Mouse (Mus musculus) bone marrow, adult 2 months (tissue): ENCODE measurements around the gene Med13l. TPM values are rescaled to one million over a fixed set of nuclear protein-coding genes. Genes with fewer than 3 reads are reported as not detected.

Experiments used
- H3K27ac ChIP-seq: fragments of 200-500 bp; 2 replicates; pipeline ENCODE4 v1.5.1; 2012; ENCODE audit warnings: low read depth, mild to moderate bottlenecking, control low read depth, inconsistent platforms, low read length; ENCODE audit not compliant: control insufficient read depth, poor library complexity, insufficient read depth
- H3K4me1 ChIP-seq: fragments of 200-500 bp; 2 replicates; pipeline ENCODE4 v1.6.1; 2011; ENCODE audit warnings: low read length; ENCODE audit not compliant: control insufficient read depth, insufficient read depth
- H3K4me3 ChIP-seq: fragments of 200-500 bp; replicated peaks from 2 replicates; pipeline ENCODE3; 2011; ENCODE audit warnings: mild to moderate bottlenecking, low read depth, low read length, control low read depth; ENCODE audit not compliant: control insufficient read depth
- CTCF ChIP-seq: fragments of 200-500 bp; IDR thresholded peaks from 2 replicates; pipeline ENCODE4 v1.5.1; 2011; ENCODE audit warnings: low read length, control low read depth; ENCODE audit not compliant: control insufficient read depth, insufficient read depth
- POLR2A ChIP-seq: fragments of 200-500 bp; IDR thresholded peaks from 2 replicates; pipeline ENCODE4 v1.6.1; 2011; ENCODE audit warnings: low read depth, mild to moderate bottlenecking, control low read depth, low read length, borderline replicate concordance; ENCODE audit not compliant: control insufficient read depth
- WGBS: fragments of 180-500 bp; shearing (Covaris S2); methylation state at CpG from one replicate; pipeline ENCODE4 v1.1.7; 2018; 5-methylcytosine and 5-hydroxymethylcytosine counted together
- polyA plus RNA-seq: library from polyadenylated mRNA; stranded (reverse); fragments of >200 nt; gene quantifications from 2 replicates; pipeline ENCODE4 v1.2.4, GENCODE M21; 2011; ENCODE audit warnings: low replicate concordance; ENCODE audit not compliant: missing spikeins, insufficient read depth, insufficient read length

Gene Med13l
- polyA plus RNA-seq, 1 experiment: 32.9 TPM

DNA sequence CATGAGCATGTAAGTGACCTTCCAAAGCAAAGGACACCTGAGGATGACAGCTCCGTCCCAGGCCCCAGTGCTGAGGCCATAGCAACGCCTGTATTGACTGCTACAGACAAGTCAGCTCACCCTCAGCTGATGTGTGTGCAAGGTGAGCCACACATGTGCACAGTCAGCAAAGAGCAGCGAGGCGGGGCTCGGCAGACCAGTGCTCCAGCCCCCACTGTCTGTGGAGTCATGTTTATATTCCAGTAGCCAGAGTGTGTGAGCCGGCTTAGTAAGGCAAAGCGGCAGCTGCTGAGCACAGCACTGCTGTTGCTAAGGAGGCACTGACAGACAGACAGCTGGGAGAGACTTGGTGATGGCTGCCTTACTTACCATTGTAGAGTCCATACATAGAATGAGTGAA lies 59.3 kb downstream of the Med13l start:
- H3K4me3 ChIP-seq: no peak overlapping the region
- TF ChIP-seq CTCF: no peak
- TF ChIP-seq POLR2A: no peak
- WGBS: 94% methylated on average over 7 of the region's 7 CpGs
- peaks cover 9% of the 10 kb centered on the region for H3K4me1 ChIP-seq
- H3K27ac ChIP-seq: no peak overlapping the region

DNA sequence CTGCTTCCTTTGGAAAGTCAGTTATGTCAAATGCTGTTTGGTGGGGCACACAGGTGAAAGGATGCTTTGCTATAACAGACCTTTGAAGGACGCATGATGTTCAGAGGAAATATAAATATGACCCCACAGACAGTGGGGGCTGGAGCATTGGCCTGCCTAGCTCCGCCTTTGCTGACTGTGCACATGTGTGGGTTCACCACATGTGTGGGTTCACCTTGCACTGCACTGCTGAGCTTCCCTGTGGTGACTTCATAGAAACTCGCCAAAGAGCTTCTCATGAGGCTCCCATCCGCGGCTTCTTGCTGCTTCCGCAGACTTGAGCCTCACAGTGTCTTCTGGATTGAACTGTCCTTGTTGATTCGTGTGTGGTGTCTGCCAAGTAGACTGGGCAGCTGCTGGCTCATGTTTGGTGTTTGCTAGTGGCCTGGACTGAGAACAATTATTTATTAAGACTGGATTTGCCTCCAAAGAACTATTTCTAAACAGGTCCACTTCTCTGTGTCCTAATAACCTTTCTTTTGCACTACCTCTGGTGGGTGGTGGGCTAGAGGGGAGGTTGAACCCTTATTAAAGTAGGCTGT lies 59.9 kb downstream of the Med13l start:
- Histone ChIP-seq H3K4me3 (no peak overlapping the region), H3K4me1 (peaks cover 9% of the 10 kb centered on the region), H3K27ac (no peak overlapping the region)
- WGBS: 87% methylated on average over 7 of the region's 7 CpGs
- TF ChIP-seq CTCF: no peak
- no peak for TF ChIP-seq POLR2A

DNA sequence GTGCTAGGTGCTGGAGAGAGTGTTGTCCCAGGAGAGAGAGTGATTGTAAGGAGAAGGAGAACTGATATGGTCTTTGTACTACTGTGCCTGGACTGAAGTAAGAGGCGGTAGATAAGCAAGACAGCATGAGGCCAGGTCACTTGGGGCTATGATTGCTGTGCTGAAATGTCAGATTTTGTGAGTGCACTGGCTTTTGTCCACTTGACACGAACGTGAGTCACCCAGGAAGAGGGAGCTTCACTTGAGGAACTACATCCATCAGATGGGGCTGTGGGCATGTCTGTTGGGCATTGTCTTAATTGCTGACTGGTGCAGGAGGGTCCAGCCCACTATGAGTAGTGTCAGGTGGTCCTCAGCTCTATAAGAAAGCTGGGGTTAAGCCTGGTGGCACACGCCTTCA lies 61.4 kb downstream of the Med13l start:
- Histone ChIP-seq H3K4me3 (no peak overlapping the region), H3K27ac (no peak overlapping the region), H3K4me1 (peaks cover 5% of the 10 kb centered on the region)
- 49% methylated on average over 4 of the region's 4 CpGs for WGBS
- TF ChIP-seq POLR2A (no peak), CTCF (no peak)

DNA sequence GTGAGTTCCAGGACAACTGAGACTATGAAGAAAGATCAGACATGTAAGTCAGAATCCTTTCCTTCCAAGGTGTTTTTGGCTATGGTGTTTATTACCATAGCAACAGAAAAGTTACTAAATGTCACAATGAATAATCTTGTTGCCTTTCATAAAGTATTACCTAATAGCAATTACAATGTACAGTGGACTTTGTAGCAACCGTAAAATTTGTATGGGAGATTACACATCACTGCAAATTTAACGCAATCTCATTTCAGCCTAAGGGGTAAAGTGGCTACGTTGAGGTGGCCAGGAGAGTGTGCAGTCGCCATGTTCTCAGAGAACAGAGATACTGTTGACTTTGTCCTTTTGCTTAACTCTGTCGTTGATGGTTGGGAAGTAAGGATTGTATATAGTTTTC lies 61.9 kb downstream of the Med13l start:
- TF ChIP-seq POLR2A: no peak
- TF ChIP-seq CTCF: no peak
- no peak overlapping the region for H3K4me3 ChIP-seq
- H3K27ac ChIP-seq: no peak overlapping the region
- 70% methylated on average over 5 of the region's 5 CpGs for WGBS
- peaks cover 4% of the 10 kb centered on the region for H3K4me1 ChIP-seq

DNA sequence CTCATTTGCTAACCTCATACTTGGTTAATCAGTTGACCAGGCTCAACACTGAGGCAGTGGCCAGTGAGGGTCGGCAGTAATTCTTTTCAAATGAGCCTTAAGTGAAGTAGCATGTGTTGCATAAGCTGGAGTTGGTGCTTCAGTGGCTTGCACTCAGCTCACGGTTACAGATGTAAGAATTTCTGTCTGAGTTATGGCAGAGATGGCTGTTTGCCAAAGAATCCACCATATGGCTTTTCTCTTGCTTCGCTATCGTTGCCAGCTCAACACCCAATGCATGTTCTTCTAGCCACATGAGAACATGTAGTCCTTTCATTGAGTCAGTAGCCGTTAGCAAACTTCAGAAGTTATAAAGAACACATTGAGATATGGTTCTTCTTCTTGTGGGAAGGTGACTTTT lies 63.3 kb downstream of the Med13l start:
- H3K27ac ChIP-seq: no peak overlapping the region
- no peak overlapping the region for H3K4me3 ChIP-seq
- H3K4me1 ChIP-seq: peaks cover 1% of the 10 kb centered on the region
- no peak for TF ChIP-seq POLR2A
- no peak for TF ChIP-seq CTCF
- WGBS: 71% methylated on average over 5 of the region's 5 CpGs

DNA sequence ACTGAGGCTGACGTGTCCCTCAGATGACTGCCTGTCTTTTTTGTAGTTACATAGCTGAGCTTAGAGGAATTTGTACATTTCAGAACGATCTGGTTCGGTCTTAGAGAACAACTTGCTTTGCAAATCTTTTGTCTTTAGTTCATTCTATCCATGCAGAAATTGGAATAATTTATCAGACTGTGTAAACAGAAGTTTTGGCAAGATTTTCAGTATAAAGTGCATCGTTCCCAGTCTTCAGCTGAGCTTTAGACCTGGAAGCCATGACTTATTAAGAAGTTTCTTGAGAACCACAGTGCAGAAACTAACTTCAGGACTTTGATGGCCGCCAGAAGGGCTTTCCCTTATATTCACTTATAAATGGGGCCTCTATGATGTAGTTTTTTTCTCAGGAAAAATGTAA lies 67.2 kb downstream of the Med13l start:
- Histone ChIP-seq H3K27ac (no peak overlapping the region), H3K4me3 (no peak overlapping the region), H3K4me1 (peaks cover 1% of the 10 kb centered on the region; the same call in 1 of the 2 replicates)
- TF ChIP-seq CTCF (no peak), POLR2A (no peak)
- 88% methylated on average over 5 of the region's 5 CpGs for WGBS

DNA sequence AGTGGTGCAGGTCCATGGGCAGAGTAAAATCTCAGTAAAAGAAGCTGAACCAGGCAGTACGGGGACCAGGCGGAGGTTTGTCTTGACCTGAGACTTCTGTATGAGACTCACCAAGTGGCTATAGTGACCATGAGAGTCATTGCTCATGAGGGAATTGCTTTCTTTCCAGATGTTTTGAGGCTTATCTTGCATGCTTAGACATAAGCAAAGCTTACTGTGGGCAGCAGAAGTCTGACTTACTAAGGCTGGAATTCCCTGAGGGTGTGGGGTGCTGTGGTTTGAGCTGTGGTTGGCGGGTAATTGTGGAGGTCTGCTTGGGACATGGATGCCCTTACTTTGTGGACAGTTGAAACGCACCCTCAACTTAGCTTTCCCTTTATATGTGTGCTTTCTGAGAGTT lies 67.7 kb downstream of the Med13l start:
- Histone ChIP-seq H3K4me3 (no peak overlapping the region), H3K4me1 (peaks cover 1% of the 10 kb centered on the region; the same call in 1 of the 2 replicates), H3K27ac (no peak overlapping the region)
- no peak for TF ChIP-seq POLR2A
- WGBS: 80% methylated on average over 4 of the region's 4 CpGs

DNA sequence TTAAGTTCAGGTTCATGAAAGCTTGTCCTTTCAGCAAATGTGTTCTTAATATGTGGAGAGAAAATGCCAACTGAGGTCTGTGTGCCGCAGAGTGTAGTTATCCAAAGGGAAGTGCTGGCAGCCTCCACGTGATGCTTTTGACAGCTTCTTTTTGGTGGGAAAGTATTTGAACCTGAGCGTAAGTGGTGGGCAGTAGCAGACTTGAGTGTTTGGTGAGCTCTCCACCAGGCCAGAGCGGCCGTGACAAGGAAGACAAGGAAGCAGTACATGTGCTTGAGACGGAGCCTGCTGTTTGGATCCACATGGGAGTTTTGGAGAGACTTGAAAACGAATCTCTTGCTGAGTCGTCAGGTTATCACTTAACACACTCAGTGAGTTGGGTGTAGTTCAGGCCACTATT lies 71.9 kb downstream of the Med13l start:
- 73% methylated on average over 8 of the region's 8 CpGs for WGBS
- Histone ChIP-seq H3K4me3 (no peak overlapping the region), H3K27ac (no peak overlapping the region), H3K4me1 (peaks cover 7% of the 10 kb centered on the region)
- TF ChIP-seq POLR2A: no peak
- TF ChIP-seq CTCF: no peak

DNA sequence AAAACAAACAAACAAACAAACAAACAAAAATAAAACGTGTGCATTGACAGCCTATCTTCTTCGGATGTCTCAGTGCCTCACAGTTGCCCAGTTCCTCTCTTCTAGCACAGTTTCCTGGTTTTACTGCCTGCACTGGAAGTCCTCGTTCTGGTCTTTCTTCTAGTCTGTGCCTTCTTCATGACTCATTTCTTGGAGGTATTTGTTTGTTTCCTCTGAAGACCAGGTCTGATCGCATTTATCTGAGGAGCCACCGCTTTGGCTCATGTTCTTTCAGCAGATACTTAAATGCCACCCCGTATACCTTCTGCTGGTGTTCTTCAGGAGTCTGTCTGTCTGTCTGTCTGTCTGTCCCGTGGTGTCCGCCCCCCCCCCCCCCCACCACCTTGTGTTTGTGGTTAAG lies 72.6 kb downstream of the Med13l start:
- H3K4me3 ChIP-seq: no peak overlapping the region
- TF ChIP-seq CTCF: no peak
- TF ChIP-seq POLR2A: no peak
- no peak overlapping the region; the same call in 1 of the 2 replicates for H3K27ac ChIP-seq
- 14% methylated on average over 8 of the region's 8 CpGs for WGBS
- H3K4me1 ChIP-seq: peaks cover 9% of the 10 kb centered on the region
